Mouse (Mus musculus): Measurements from ENCODE around the gene Rab5c. TPM values are rescaled to one million over a fixed set of nuclear protein-coding genes. Genes with fewer than 3 reads are reported as not detected.
A peak's percentile ranks its signal among the peaks of the same experiment; 100 is the strongest.

Rab5c gene
- polyA plus RNA-seq, 2 experiments: 57.4 to 109 TPM

- H3K4me1 ChIP-seq (replicated peaks; ENCODE audit: control insufficient read depth in 2 of 2, insufficient read depth in 2 of 2, low read length in 1 of 2): peaks cover 25 to 33% of the 10 kb centered on the region in 2 experiments
- no peaks in the 10 kb centered on the region for H3K9me3 ChIP-seq (ENCODE audit: control insufficient read depth, low read length)
- DNase-seq (ENCODE audit: low read depth in 3 of 3, low spot score in 3 of 3): no peak
- H3K27ac ChIP-seq: no peak overlapping the region
- no peak for TF ChIP-seq CTCF (IDR thresholded peaks at IDR 0.05; ENCODE audit: low read depth)
- TF ChIP-seq EP300 (IDR thresholded peaks at IDR 0.05; ENCODE audit: low read depth): no peak
- no peaks in the 10 kb centered on the region for H3K27me3 ChIP-seq (ENCODE audit: control insufficient read depth, insufficient read depth, low read length)
- H3K4me3 ChIP-seq (ENCODE audit: insufficient read depth in 1 of 2, low read depth in 2 of 2, low read length in 2 of 2): no peak overlapping the region
- ATAC-seq (ENCODE audit: insufficient read depth): no peak
- WGBS (ENCODE audit: insufficient replicate concordance): 73% methylated on average over 4 of the region's 4 CpGs
- H3K4me2 ChIP-seq (ENCODE audit: low read depth): no peak overlapping the region
- no peak overlapping the region for H3K9ac ChIP-seq (replicated peaks)
- peaks cover 13% of the 10 kb centered on the region for H3K36me3 ChIP-seq (replicated peaks; ENCODE audit: control insufficient read depth, insufficient read depth, low read depth)
Observed at GRCm38 (mm10) chr11:100710977-100711376, 27.0 kb downstream of the Rab5c start.

GRCm38 (mm10) chr11:100710528-100710927, 27.5 kb downstream of the Rab5c start:
- Histone ChIP-seq H3K27ac (no peak overlapping the region), H3K4me3 (ENCODE audit: insufficient read depth in 1 of 2, low read depth in 2 of 2, low read length in 2 of 2) (no peak overlapping the region), H3K9me3 (ENCODE audit: control insufficient read depth, low read length) (no peaks in the 10 kb centered on the region), H3K4me1 (replicated peaks; ENCODE audit: control insufficient read depth in 2 of 2, insufficient read depth in 2 of 2, low read length in 1 of 2) (peaks cover 25 to 33% of the 10 kb centered on the region in 2 experiments), H3K27me3 (ENCODE audit: control insufficient read depth, insufficient read depth, low read length) (no peaks in the 10 kb centered on the region), H3K36me3 (replicated peaks; ENCODE audit: control insufficient read depth, insufficient read depth, low read depth) (peaks cover 9% of the 10 kb centered on the region), H3K4me2 (ENCODE audit: low read depth) (no peak overlapping the region), H3K9ac (replicated peaks) (no peak overlapping the region)
- no peak for ATAC-seq (ENCODE audit: insufficient read depth)
- TF ChIP-seq EP300 (IDR thresholded peaks at IDR 0.05; ENCODE audit: low read depth) (no peak), CTCF (IDR thresholded peaks at IDR 0.05; ENCODE audit: low read depth) (no peak)
- no peak for DNase-seq (ENCODE audit: low read depth in 3 of 3, low spot score in 3 of 3)
- WGBS (ENCODE audit: insufficient replicate concordance): 87% methylated on average over 15 of the region's 15 CpGs

- H3K27me3 ChIP-seq (ENCODE audit: control insufficient read depth, insufficient read depth, low read length): no peaks in the 10 kb centered on the region
- ATAC-seq (ENCODE audit: insufficient read depth): no peak
- no peak overlapping the region for H3K9ac ChIP-seq (replicated peaks)
- no peaks in the 10 kb centered on the region for H3K9me3 ChIP-seq (ENCODE audit: control insufficient read depth, low read length)
- peaks cover 3% of the 10 kb centered on the region for H3K36me3 ChIP-seq (replicated peaks; ENCODE audit: control insufficient read depth, insufficient read depth, low read depth)
- H3K4me2 ChIP-seq (ENCODE audit: low read depth): no peak overlapping the region
- DNase-seq (ENCODE audit: low read depth in 3 of 3, low spot score in 3 of 3): no peak
- peaks cover 21 to 25% of the 10 kb centered on the region in 2 experiments for H3K4me1 ChIP-seq (replicated peaks; ENCODE audit: control insufficient read depth in 2 of 2, insufficient read depth in 2 of 2, low read length in 1 of 2)
- WGBS (ENCODE audit: insufficient replicate concordance): 78% methylated on average over 9 of the region's 9 CpGs
- no peak for TF ChIP-seq EP300 (IDR thresholded peaks at IDR 0.05; ENCODE audit: low read depth)
- no peak for TF ChIP-seq CTCF (IDR thresholded peaks at IDR 0.05; ENCODE audit: low read depth)
- H3K27ac ChIP-seq: no peak overlapping the region
- no peak overlapping the region for H3K4me3 ChIP-seq (ENCODE audit: insufficient read depth in 1 of 2, low read depth in 2 of 2, low read length in 2 of 2)
Observed at GRCm38 (mm10) chr11:100709201-100709810, 28.7 kb downstream of the Rab5c start.

GRCm38 (mm10) chr11:100705095-100705747, 32.8 kb downstream of the Rab5c start:
- Histone ChIP-seq H3K9ac (replicated peaks) (no peak overlapping the region), H3K9me3 (ENCODE audit: control insufficient read depth, low read length) (no peaks in the 10 kb centered on the region), H3K4me3 (ENCODE audit: insufficient read depth in 1 of 2, low read depth in 2 of 2, low read length in 2 of 2) (no peak overlapping the region), H3K4me1 (replicated peaks; ENCODE audit: control insufficient read depth in 2 of 2, insufficient read depth in 2 of 2, low read length in 1 of 2) (peaks cover 3 to 10% of the 10 kb centered on the region in 2 experiments; a peak in 2 of 4 replicates), H3K36me3 (replicated peaks; ENCODE audit: control insufficient read depth, insufficient read depth, low read depth) (peaks cover 3% of the 10 kb centered on the region), H3K27ac (no peak overlapping the region), H3K27me3 (ENCODE audit: control insufficient read depth, insufficient read depth, low read length) (no peaks in the 10 kb centered on the region), H3K4me2 (ENCODE audit: low read depth) (no peak overlapping the region)
- DNase-seq (ENCODE audit: low read depth in 3 of 3, low spot score in 3 of 3): no peak
- TF ChIP-seq CTCF (IDR thresholded peaks at IDR 0.05; ENCODE audit: low read depth) (no peak), EP300 (IDR thresholded peaks at IDR 0.05; ENCODE audit: low read depth) (no peak)
- ATAC-seq (ENCODE audit: insufficient read depth): no peak
- WGBS (ENCODE audit: insufficient replicate concordance): 82% methylated on average over 23 of the region's 23 CpGs

GRCm38 (mm10) chr11:100703851-100704531, 34.0 kb downstream of the Rab5c start, which contains the start of gene Dhx58:
Gene Dhx58, minus strand, starts transcription at chr11:100704271.
- DNase-seq (ENCODE audit: low read depth in 3 of 3, low spot score in 3 of 3): no peak
- peak within 1 kb of the TSS; percentile 24 to 29; a peak in 3 of 4 replicates for H3K4me3 ChIP-seq (ENCODE audit: insufficient read depth in 1 of 2, low read depth in 2 of 2, low read length in 2 of 2)

More at GRCm38 (mm10) chr11:100703851-100704531, 34.0 kb downstream of the Rab5c start, which contains the start of gene Dhx58:
- Histone ChIP-seq H3K27ac (no peak within 1 kb of the TSS), H3K9ac (replicated peaks) (0 out of 2 replicates have a peak within 1 kb of the TSS, but pooled peaks have one; percentile 9), H3K4me1 (replicated peaks; ENCODE audit: control insufficient read depth in 2 of 2, insufficient read depth in 2 of 2, low read length in 1 of 2) (peaks cover 3 to 10% of the 10 kb centered on the region in 2 experiments; a peak in 2 of 4 replicates), H3K27me3 (ENCODE audit: control insufficient read depth, insufficient read depth, low read length) (no peaks in the 10 kb centered on the region), H3K4me2 (ENCODE audit: low read depth) (peak within 1 kb of the TSS; percentile 53), H3K9me3 (ENCODE audit: control insufficient read depth, low read length) (no peaks in the 10 kb centered on the region), H3K36me3 (replicated peaks; ENCODE audit: control insufficient read depth, insufficient read depth, low read depth) (peaks cover 3% of the 10 kb centered on the region)
- 49% methylated on average over 7 of the region's 7 CpGs for WGBS (ENCODE audit: insufficient replicate concordance)
- no peak for ATAC-seq (ENCODE audit: insufficient read depth)
- no peak for TF ChIP-seq CTCF (IDR thresholded peaks at IDR 0.05; ENCODE audit: low read depth)
- no peak for TF ChIP-seq EP300 (IDR thresholded peaks at IDR 0.05; ENCODE audit: low read depth)

Data from liver, embryonic 14.5 days (tissue).